Mouse (Mus musculus): Measurements from ENCODE around the gene Wdtc1. TPM values are rescaled to one million over a fixed set of nuclear protein-coding genes. Genes with fewer than 3 reads are reported as not detected.

The Wdtc1 gene
- polyA plus RNA-seq, 1 experiment from 2014 or later = 12.0 TPM

DNA sequence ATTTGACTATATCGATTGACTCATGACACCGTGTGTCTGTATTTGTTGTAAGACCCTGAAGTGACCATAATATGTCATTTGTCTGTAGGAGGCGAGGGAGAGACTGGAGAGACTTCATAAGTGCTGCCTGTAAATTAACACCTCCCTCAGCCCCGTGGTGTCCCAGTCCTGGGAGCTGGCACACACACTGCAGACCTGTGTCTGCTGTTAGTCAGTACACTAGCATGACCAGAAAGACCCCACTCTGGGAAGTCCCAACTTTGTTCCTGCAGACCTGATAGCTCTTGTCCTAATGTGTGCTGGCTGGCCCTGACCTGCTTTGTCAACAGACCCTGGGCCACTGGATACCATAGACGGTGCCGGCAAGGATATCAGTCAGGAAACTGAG lies 19.0 kb upstream of the Wdtc1 start:
- Histone ChIP-seq H3K9ac (0 out of 2 replicates have a peak overlapping the region, but pooled peaks have one; percentile 32), H3K27me3 (no peaks in the 10 kb centered on the region), H3K4me3 (replicated peaks) (peak overlapping the region; percentile 84), H3K36me3 (no peaks in the 10 kb centered on the region; the same call in 1 of the 2 replicates), H3K4me2 (peak overlapping the region; percentile 64), H3K4me1 (peaks cover 52% of the 10 kb centered on the region), H3K27ac (no peak overlapping the region), H3K9me3 (replicated peaks) (no peaks in the 10 kb centered on the region)
- 38% methylated on average over 6 of the region's 6 CpGs for WGBS
- no peak for ATAC-seq (replicated peaks; ENCODE audit: low FRiP score)

DNA sequence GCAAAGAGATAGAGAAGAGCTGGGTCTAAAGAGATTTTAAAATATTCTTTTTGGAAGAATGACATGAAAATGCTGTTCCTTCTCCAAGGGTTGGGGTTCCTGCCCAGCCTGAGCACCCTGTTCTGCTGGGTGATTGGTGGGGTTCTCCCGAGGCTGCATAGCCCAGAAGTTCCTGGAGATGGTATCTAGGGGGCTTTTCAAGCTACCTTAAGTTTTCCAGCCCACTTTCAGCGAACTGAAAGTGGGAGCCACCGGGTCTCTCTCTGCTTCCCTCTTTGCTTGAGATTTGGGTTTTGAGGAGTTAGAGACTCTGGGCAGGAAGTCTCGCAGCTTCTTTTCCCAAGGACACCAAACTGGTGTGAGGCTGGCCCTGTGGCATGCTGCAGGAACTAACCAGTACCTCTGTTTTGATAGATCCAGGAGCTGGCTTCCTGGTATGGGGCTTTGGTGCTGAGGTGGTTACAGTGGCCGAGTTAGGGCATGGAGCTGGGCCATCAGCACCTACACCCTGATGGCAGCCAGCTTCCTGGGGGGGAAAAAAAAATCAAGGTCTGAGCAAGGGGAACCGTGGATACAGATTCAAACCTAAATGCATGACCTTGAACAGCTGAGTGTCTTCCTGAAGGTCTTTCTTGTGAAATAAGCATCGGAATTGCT lies 18.5 kb upstream of the Wdtc1 start:
- Histone ChIP-seq H3K4me2 (peak overlapping the region; percentile 64), H3K4me1 (peaks cover 52% of the 10 kb centered on the region), H3K9ac (peak overlapping the region; percentile 32; the same call in 1 of the 2 replicates), H3K9me3 (replicated peaks) (no peaks in the 10 kb centered on the region), H3K27ac (no peak overlapping the region), H3K27me3 (no peaks in the 10 kb centered on the region), H3K4me3 (replicated peaks) (peak overlapping the region; percentile 84), H3K36me3 (no peaks in the 10 kb centered on the region; the same call in 1 of the 2 replicates)
- ATAC-seq (replicated peaks; ENCODE audit: low FRiP score) = no peak
- 56% methylated on average over 7 of the region's 7 CpGs for WGBS

DNA sequence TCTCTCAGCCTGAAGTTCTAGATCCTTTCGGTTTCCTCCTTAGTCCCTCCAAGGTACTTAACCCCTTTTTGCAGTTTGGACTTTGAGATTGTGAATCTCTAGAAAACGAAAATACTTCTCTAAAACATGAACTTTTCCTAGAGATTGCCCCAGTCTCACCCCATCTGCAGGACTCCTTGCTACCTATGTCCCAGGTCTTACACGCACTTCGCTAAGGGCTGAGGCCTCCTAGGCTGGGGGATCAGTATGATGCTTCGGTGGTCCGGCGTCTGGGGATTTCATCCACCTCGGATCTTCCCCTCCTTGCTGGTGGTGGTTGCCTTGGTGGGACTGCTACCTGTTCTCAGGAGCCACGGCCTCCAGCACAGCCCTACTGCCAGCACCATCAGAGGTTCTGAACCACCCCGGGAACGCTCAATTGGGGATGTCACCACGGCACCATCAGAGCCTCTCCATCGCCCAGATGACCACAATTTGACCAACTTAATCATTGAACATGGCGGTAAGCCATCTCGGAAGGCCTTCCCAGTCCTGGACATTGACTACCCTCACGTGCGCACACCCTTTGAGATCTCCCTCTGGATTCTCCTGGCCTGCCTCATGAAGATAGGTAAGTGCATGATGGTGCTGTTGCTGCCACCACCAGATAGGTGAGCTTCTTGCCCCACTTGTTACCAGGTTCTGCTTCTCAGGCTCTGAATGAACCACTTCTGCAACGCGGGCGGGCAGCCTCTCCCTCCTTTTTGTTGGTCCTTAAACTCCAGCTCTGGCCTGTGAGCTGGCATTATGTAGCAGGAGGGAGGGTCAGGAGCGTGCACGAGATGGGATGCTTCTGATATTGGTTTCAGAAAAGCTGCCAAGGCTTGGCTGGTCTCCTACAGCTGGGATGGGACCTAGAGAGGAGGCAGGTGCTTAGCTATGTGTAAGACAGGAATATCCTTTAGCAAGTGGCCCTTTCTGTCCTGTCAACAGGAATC lies 17.3 kb upstream of the Wdtc1 start:
- H3K36me3 ChIP-seq = no peaks in the 10 kb centered on the region; the same call in 1 of the 2 replicates
- no peak for ATAC-seq (replicated peaks; ENCODE audit: low FRiP score)
- H3K4me1 ChIP-seq = peaks cover 45% of the 10 kb centered on the region
- H3K9ac ChIP-seq = peak overlapping the region; percentile 74
- WGBS = 67% methylated on average over 22 of the region's 22 CpGs
- no peaks in the 10 kb centered on the region for H3K27me3 ChIP-seq
- H3K4me3 ChIP-seq (replicated peaks) = peak overlapping the region; percentile 84
- H3K9me3 ChIP-seq (replicated peaks) = no peaks in the 10 kb centered on the region
- peak overlapping the region; percentile 64 for H3K4me2 ChIP-seq
- peak overlapping the region; percentile 84 for H3K27ac ChIP-seq

DNA sequence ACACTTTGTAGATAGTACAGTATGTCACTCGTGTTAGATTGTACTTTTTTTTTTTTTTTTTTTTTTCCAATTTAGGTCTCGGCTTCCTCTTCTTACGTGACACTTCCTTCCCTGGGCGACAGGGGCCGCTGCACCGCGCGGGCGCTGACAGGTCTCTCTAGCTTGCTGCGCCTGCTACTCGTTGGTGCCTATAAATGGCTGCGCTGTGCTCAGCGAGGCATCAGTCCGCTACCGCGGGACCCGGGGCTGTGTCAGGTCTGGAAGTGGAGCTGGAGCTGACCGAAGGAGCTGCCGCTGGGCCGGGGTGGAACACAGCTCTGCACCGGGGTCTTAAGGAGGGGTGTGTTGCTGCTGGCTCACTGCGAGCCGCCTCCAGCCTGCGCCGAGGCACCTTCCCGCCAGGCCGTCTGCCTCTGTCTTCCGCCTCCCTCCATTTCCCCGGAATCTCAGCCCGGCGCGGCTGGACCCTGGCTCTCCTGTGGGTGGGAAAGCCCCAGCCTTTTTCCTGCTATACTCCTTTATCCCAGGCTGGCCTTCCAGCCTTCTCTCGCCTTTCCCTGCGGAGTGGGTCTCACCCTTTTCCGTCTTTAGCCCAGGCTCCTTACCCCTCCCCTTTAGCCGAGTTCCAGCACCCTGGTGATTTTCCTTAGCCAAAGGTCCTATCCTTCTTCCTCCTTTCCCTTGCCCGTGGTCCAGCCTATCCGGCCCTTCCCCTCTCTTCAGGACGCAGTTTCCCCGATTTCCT lies 16.4 kb upstream of the Wdtc1 start, which contains the start of gene Slc9a1:
Gene Slc9a1 (plus strand): TSS at position 154 of the 745 bp plus-strand sequence.
- under 1% methylated on average over 40 of the region's 40 CpGs for WGBS
- Histone ChIP-seq H3K9ac (peak within 1 kb of the TSS; percentile 74), H3K27ac (peak within 1 kb of the TSS; percentile 84), H3K36me3 (no peaks in the 10 kb centered on the region; the same call in 1 of the 2 replicates), H3K9me3 (replicated peaks) (no peaks in the 10 kb centered on the region), H3K27me3 (no peaks in the 10 kb centered on the region), H3K4me3 (replicated peaks) (peak within 1 kb of the TSS; percentile 84), H3K4me1 (peaks cover 43% of the 10 kb centered on the region), H3K4me2 (peak within 1 kb of the TSS; percentile 64)
- peak; percentile 95 for ATAC-seq (replicated peaks; ENCODE audit: low FRiP score)

DNA sequence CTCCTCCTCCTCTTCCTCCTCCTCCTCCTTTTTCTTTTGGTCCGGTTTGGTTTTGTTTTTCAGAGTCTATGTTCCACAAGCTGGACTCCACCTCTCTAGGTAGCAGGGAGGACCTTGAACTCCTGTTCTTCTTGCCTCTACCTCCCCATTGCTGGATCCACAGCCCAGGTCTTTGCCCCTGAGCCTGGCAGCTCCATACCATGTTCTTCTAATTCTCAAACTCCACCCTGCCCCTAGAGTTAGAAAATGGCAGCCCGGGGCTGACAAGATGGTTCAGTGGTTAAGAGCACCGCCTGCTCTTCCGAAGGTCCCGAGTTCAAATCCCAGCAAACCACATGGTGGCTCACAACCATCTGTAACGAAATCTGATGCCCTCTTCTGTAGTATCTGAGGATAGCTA lies 1.4 kb upstream of the Wdtc1 start:
- Histone ChIP-seq H3K9me3 (replicated peaks) (no peaks in the 10 kb centered on the region), H3K36me3 (no peaks in the 10 kb centered on the region), H3K4me1 (no peaks in the 10 kb centered on the region), H3K4me3 (replicated peaks) (no peak overlapping the region), H3K4me2 (no peak overlapping the region), H3K27me3 (no peaks in the 10 kb centered on the region), H3K9ac (no peak overlapping the region), H3K27ac (no peak overlapping the region)
- ATAC-seq (replicated peaks; ENCODE audit: low FRiP score) = no peak
- WGBS = 91% methylated on average over 5 of the region's 6 CpGs

DNA sequence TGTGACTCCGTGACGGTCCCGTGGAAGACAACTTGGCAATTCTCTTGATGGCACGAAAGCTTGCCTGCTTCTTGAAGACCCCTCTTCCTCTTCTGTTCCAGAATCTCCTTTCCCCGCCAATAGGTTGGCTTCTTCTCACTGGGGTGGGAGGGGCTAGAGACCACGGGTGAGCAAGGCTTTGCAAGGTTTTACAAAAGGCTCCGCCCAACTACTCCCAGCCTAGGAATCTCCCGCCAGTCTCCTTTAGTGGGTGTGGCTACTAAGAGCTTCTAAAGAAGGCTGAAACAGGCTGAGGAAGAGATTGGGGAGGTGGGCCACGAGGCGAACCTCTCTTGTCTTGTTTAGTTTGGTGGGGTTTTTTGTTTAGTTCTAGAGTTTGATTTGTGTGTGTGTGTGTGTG lies 484 bp downstream of the Wdtc1 start:
- Histone ChIP-seq H3K36me3 (no peaks in the 10 kb centered on the region), H3K9ac (no peak overlapping the region), H3K4me3 (replicated peaks) (no peak overlapping the region), H3K4me1 (no peaks in the 10 kb centered on the region), H3K4me2 (no peak overlapping the region), H3K27ac (no peak overlapping the region), H3K27me3 (no peaks in the 10 kb centered on the region), H3K9me3 (replicated peaks) (no peaks in the 10 kb centered on the region)
- ATAC-seq (replicated peaks; ENCODE audit: low FRiP score) = no peak
- WGBS = 78% methylated on average over 10 of the region's 10 CpGs

DNA sequence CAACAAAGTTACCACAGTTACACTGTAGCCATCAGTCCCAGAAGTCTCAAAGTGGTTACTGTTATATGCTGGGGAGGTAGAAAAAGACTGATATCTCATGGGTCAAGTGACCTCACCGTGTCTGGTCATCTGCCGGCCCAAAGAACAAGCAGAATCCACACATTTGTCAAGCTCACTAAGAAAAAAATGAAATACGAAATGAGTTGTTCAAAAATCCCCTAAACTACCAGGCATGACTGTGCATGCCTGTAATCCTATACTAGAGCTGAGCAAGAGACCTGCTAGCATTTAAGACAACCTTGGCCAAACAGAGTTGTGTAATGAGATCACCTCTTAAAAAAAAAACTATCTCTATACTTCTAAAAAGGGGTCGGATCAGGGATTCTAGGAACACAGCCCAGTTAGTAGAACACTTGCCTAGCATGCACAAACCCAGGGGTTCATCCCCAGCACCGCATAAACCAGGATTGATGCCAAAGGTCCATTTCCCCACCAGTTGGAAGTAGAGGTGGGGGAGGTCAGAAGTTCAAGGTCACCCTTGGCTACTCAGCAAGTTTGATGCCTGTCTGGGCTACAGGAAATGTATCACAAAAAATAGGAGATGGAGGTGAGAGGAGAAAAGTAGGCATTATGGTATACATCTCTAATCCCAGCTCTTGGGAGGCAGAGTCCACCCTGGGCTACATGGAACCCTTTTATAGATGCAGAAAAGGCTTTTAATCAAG lies 5.1 kb downstream of the Wdtc1 start:
- ATAC-seq (replicated peaks; ENCODE audit: low FRiP score) = no peak
- Histone ChIP-seq H3K27ac (no peak overlapping the region), H3K36me3 (no peaks in the 10 kb centered on the region), H3K4me3 (replicated peaks) (no peak overlapping the region), H3K4me2 (no peak overlapping the region), H3K9me3 (replicated peaks) (no peaks in the 10 kb centered on the region), H3K27me3 (no peaks in the 10 kb centered on the region; the same call in 1 of the 2 replicates), H3K4me1 (no peaks in the 10 kb centered on the region), H3K9ac (no peak overlapping the region)
- WGBS = 71% methylated on average over 5 of the region's 5 CpGs

DNA sequence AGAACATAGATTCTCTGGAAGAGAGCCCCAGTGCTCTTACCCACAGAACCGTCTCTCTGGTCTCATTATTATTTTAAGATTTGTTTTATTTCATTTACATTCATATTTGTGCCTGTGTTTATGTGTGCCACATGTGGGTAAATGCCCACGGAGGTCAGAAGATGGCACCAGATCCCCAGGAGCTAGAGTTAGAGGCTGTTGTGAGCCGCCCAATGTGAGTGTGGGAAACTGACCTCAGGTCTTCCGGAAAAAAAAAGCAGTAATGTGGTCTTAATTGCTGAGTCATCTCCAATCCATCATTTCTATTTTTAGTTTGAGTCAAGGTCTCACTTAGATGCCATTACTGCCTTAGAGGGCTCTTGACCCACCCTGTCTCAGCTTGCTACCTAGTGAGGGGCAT lies 5.7 kb downstream of the Wdtc1 start:
- Histone ChIP-seq H3K4me3 (replicated peaks) (no peak overlapping the region), H3K36me3 (no peaks in the 10 kb centered on the region), H3K4me2 (no peak overlapping the region), H3K9me3 (replicated peaks) (no peaks in the 10 kb centered on the region), H3K27ac (no peak overlapping the region), H3K4me1 (no peaks in the 10 kb centered on the region), H3K27me3 (peaks cover 4% of the 10 kb centered on the region; the same call in 1 of the 2 replicates), H3K9ac (no peak overlapping the region)
- ATAC-seq (replicated peaks; ENCODE audit: low FRiP score) = no peak
- WGBS = 72% methylated on average over 4 of the region's 4 CpGs

DNA sequence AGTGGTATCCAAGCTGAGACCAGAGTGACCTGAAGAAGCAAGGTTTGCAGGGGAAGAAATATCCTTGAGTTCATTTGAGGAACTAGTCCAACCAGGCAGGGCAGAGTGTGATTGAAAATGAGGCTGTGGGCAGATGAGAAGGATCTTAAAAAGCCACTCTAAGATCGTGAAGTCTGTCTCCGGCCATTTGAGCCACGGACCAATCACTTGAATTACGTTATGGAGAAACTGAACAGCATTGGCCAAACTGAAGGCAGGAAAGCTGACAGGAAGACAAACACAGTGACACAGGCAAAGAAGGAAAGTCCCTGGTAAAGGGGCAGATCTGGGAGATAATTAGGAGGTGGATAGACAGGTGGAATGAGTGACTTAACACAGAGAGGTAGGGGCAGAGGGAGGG lies 6.7 kb downstream of the Wdtc1 start:
- no peaks in the 10 kb centered on the region for H3K36me3 ChIP-seq
- peaks cover 4% of the 10 kb centered on the region; the same call in 1 of the 2 replicates for H3K27me3 ChIP-seq
- WGBS = 57% methylated on average over 4 of the region's 4 CpGs
- H3K27ac ChIP-seq = no peak overlapping the region
- no peaks in the 10 kb centered on the region for H3K9me3 ChIP-seq (replicated peaks)
- ATAC-seq (replicated peaks; ENCODE audit: low FRiP score) = no peak
- H3K4me2 ChIP-seq = no peak overlapping the region
- no peak overlapping the region for H3K4me3 ChIP-seq (replicated peaks)
- no peak overlapping the region for H3K9ac ChIP-seq
- no peaks in the 10 kb centered on the region for H3K4me1 ChIP-seq

DNA sequence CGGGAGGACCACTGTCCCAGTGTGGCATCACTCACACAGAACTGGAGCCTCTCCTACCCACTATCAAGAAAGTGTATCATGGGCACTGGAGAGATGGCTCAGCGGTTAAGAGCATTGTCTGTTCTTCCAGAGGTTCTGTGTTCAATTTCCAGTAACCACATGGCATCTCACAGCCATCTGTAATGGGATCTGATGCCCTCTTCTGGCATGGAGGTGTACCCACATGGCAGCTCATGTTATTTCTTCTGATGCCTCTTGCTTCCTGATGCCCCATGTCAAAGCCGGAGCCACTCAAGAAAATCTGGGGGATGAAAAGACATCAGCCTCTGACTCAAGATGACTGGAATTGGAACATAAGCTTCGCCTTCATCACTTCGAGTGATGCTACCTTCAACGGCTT lies 7.6 kb downstream of the Wdtc1 start:
- Histone ChIP-seq H3K36me3 (no peaks in the 10 kb centered on the region), H3K4me1 (no peaks in the 10 kb centered on the region), H3K9me3 (replicated peaks) (no peaks in the 10 kb centered on the region), H3K27ac (no peak overlapping the region), H3K4me2 (no peak overlapping the region), H3K27me3 (peaks cover 4% of the 10 kb centered on the region; the same call in 1 of the 2 replicates), H3K9ac (no peak overlapping the region), H3K4me3 (replicated peaks) (no peak overlapping the region)
- 87% methylated on average over 6 of the region's 6 CpGs for WGBS
- no peak for ATAC-seq (replicated peaks; ENCODE audit: low FRiP score)

DNA sequence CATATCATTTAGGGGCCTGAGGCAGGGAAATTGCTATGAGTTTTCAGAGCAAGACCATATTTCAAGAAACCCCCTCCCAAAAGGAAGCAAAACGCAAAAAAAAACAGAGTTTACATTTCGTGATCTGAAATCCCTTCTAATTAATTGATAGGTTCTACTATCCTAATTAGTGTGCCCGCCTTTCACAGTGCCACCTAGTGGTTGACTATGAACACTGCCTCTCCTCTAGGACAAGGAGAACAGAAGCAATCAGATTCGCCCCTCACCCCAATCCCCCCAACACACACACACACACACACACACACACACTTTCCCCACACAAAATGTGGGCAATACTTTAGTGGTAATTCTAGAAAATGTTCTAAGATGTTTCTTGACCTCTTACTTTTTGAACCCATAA lies 9.2 kb downstream of the Wdtc1 start:
- Histone ChIP-seq H3K27me3 (peaks cover 4% of the 10 kb centered on the region; the same call in 1 of the 2 replicates), H3K4me3 (replicated peaks) (no peak overlapping the region), H3K36me3 (no peaks in the 10 kb centered on the region), H3K4me1 (no peaks in the 10 kb centered on the region), H3K9me3 (replicated peaks) (no peaks in the 10 kb centered on the region), H3K9ac (no peak overlapping the region), H3K27ac (no peak overlapping the region), H3K4me2 (no peak overlapping the region)
- no peak for ATAC-seq (replicated peaks; ENCODE audit: low FRiP score)
- WGBS = 7% methylated on average over 4 of the region's 4 CpGs

Data from kidney, embryonic 15.5 days (tissue).